Mouse (Mus musculus) layer of hippocampus, adult 18-20 months (tissue): ENCODE data around the gene AF067063. TPM values are rescaled to one million over a fixed set of nuclear protein-coding genes. Genes with fewer than 3 reads are reported as not detected.
A peak's percentile ranks its signal among the peaks of the same experiment; 100 is the strongest.
"Not testable (repeated sequence)": the region's sequence is repeated elsewhere in the genome, so short reads cannot be mapped to it uniquely, and the experiment has no call there.

Source experiments
- DNase-seq, 2 experiments: peaks; one replicate each; pipeline ENCODE4 v3.0.0; 2022; ENCODE audit warnings: low spot score in 2 of 2
- long read RNA-seq: library from polyadenylated mRNA; stranded (forward); transcript quantifications from one replicate; pipeline ENCODE4 v2.0.0, GENCODE M21; 2021
- total RNA-seq, 2 experiments: library from RNA; stranded (reverse); gene quantifications; 2 replicates each; pipeline ENCODE4 v1.2.3; 2021

The AF067063 gene
- total RNA-seq: not detected
- long read RNA-seq: 0 reads

DNA sequence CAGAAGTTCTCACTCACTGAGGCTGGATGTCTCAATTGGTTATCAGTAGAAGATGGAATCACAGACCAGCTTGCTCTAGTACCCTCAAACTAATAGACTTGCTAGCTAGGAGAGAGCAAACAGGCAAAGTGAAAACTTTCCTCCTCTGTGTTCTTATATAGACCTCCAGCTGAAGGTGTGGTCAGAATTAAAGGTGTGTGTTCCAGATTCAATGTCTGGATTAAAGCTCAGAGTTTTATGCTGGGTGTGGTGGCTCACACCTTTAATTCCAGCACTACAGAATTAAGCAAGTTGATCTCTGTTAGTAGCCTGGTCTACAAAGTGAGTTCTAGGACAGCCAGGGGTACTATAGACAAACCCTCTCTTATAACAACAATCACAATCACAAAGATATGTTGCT is at the start of gene AF067063:
TSS of gene AF067063 (minus strand) at position 101 of the 400 bp plus-strand sequence.
- not testable (repeated sequence) for DNase-seq

DNA sequence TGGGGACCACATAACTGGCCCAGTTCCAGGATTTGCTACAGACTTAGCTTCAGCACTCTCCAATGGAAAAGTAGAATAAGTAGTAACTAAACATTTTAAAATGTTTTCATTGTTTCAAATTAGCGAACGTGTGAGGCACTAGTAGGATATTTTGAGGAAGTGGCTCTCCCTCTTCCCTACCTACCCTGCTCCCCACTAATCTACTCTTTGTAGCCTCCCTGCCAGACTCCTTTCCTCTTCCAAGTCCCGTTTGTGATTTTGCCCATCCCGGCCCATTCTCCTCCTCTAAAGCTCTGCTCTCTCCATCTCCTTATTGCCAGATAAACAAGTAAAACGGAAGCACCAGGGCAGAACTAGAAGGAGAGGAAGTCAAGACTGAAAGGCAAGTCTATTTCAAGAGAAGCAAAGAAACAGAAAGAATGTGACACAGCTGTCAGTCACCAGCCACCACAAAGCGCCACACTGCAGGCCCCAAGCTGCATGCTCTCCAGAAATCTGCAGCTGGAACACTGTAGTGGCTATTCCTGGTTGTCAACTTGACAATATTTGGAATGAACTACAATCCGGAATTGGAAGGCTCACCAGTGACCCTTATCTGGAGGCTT is 34.5 kb upstream of the AF067063 start:
- not testable (repeated sequence) for DNase-seq

DNA sequence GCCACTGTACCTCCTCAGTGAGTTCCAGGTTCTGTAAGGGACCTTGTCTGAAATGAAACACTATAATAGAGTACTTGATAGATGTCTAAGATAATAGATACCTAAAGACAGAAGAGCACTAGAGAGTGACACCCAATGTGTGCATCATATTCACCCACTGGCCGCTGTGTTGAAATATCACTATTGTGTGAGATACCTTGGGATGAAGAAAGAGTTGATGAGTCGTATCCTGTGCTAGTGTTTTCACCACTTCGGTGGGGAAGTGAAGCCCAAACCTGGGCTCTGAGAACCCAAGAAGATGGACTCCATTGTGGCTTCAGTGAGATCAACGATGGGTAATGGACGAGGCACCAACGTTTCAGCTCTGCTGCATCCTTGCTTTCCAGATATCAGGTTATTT is 32.4 kb upstream of the AF067063 start:
- not testable (repeated sequence) for DNase-seq

DNA sequence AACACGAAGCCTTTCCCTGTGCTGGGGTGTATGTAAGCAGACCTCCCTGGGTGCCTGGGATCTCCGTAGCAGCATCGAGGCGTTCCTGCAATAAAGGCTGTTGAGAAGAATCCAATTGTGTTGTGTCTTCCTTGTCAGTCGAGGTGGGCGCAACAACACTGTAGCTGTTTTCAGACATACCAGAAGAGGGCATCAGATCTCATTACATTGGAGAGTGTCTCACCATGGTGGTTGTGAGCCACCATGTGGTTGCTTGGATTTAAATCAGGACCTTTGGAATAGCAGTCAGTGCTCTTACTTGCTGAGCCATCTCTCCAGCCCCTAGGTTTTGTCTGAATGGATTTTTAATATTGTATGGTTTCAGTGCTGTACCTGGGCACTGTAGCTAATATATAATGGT is 10.0 kb upstream of the AF067063 start:
- DNase-seq: peak in 1 of 2 experiments; percentile 12

DNA sequence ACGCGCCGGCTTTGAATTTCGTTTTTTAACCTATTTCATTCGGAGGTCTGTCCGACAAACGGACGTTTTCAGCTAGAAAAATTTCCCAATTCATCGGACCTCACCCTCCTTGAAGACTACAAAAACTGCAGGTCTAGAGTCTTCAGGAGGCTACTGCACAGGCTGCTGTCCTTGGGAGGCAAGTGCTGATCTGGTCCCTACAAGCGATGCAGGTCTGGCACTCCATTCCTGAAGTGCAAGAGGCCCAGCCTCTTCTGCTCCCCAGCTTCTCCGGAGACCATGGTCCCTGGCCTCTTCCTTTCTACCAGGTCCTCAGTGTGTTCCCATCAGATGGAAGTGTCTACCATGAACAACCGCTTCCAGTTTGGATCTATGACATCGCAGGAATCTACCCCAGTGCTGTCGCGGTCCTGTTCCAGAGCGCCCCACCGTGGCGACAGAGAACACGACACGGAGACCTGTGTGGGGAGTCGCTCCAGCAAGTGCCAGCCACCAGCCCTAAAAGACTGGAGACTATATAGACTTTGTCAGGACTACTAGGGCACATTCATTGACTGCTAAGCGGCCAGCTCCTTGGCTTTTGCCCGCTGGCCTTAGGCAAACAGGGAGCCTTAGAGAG is 7.8 kb upstream of the AF067063 start:
- peak in 1 of 2 experiments; percentile 48 for DNase-seq

DNA sequence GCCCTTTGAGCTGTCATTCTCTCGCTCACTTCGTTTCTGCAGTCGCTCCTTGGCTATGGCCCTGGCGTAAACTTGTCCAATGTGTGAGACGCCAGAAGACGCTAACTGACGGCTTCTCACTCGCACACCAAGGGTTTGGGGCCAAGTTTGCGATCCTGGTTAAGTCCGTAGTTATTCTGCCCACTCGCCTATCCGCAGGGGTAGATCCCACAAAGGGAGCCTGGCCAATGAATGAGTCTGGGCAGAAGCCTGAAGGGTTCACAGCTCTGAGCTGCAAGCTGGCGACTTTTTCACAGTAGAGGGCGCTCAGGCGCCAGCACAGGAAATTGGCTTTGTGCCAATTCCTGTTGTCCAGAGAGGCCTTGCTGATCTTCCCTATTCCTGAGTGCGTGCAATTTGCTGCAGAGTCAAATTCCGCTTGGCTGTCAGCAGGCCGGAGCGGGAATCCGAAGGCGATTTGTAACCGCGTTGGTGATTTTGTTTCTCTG is 6.4 kb upstream of the AF067063 start:
- peak in 1 of 2 experiments; percentile 11 for DNase-seq

DNA sequence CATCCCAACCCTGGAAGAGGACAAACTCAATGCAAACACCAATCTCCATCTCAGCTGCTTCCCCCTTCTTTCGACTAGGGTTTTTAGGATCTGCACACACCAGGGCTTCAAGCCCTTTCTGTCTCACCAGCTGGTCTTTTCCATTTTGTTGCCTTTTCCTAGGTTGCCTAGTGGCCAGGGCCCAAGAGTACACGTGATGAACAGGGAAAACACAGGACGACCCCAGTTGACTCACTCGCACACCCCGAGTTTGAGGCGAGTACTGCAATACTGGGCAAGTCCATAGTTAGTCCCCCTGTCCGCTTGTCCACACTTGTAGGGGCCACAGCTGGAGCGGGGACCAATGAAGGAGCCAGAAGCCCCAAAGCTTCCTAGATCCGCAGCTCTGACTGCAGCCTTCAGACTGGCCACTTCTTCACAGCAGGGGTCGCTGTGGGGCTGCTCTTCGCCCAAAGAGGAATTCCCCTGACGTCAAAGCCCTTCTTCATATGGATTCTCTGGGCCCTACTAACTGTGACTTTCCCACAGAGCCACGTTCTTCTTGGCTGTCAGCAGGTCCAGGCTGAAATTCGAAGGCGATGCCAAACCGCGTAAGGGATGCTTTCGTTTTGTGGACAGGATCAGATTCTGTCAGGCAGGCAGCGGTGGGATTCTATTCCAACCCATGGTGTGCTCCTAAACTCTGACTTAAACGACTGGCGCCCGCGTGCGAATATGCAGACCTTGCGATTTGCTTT is 5.5 kb upstream of the AF067063 start, which contains the start of gene D13Ertd608e:
TSS of gene D13Ertd608e (plus strand) at position 687 of the 737 bp plus-strand sequence.
- peak in 1 of 2 experiments; percentile 25 for DNase-seq

DNA sequence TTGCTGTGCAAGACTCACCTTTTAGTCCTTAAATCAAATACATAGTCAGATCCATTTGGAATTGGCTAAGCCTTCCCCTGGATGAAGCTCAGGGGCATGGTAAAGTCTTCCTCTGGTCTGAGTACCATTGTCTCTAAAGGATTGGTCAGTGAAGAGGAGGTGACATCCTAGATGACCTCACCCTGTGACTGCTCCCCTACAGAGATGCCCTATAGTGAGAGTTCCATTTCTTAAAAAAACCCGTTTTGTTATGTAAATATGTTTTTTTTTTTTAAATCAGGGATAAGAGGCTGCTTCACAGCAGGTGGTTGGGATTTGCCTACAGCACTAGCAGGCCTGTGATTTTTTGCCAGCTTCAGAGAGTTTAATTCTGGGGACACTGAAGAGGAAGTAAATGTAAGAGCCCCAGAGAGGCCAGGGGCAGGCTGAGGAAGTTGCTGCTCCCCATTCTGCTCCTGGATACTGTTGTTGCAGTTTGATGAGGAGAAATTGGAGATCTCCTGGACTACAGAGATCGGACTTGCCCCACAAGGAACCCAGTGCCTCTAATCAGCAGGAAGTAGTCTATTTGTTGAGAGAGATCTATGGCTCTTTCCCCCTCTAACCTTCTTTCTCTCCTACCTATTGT is 12.3 kb downstream of the AF067063 start:
- no peak for DNase-seq

DNA sequence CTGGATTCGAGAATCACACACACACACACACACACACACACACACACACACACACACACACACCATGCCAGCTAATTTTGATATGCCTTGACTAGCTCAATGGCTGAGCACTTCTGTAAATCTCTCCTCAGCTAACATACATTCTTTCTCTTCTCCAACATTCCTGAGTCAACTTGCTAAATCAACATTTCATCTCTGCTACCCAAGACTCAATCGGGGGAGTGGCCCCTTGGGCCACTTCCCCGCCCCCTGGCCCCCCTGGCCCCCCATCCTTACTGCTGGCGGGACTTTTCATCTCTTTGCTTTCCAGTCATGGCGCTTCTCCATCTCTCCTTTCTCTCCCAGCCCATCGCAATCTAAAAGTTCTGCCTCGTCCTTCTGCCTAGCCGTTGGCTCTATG is 13.2 kb downstream of the AF067063 start:
- DNase-seq: no peak

DNA sequence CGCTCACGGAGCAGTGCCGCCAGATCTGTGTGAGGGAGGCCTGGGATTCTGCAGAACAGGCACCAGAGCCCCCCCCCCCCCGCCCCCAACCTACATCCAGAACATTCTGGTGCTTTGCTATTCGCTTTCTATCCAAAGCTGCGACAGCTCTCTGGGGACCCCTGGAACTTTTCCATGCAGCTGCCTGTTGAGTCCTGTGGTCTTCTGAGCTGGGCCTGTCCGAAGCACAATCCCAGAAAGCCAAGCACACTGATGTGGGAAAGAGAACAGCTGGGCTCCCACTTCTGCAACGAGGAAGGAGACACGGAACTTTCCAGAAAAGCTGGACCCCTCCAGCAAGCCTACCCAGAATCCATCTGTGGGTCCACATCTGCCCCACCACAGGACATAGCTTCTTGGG is 20.0 kb downstream of the AF067063 start:
- no peak for DNase-seq

DNA sequence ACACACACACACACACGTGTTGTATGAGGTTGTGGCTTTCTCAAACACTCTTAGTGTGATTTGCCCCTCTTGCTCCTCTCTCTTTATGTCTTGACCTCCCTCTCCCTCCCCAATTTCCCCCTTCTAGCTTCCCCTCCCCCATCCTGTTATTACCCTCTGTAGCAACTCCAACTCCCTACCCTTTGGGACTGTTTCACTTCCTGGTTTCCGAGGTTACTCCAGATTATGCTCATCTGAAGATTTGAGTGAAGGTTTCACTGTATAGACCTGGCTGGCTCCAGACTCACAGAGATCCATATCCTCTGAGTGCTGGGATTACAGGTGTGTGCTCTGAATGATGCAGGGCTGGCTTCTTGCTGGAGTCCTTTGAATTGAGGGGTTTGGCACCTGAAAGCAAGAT is 21.1 kb downstream of the AF067063 start:
- DNase-seq: no peak

DNA sequence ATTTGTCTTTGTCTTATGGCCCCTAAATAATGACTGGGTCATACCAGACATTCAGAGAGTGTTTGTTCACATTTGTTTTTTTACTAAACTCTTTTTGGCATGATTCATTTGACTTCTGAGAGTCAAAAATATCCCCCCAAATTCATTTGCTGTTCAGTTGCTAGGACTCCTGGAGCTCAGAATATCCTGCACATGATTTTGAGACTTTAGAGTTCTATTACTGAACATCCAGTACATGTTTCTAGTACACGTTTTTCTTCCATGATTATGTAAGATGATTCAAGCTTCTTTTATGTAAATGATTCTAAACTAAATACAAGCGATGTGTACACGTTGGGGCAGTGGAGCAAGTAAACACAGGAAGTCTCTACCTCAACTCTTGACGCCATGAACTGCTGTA is 32.4 kb downstream of the AF067063 start:
- DNase-seq: no peak

DNA sequence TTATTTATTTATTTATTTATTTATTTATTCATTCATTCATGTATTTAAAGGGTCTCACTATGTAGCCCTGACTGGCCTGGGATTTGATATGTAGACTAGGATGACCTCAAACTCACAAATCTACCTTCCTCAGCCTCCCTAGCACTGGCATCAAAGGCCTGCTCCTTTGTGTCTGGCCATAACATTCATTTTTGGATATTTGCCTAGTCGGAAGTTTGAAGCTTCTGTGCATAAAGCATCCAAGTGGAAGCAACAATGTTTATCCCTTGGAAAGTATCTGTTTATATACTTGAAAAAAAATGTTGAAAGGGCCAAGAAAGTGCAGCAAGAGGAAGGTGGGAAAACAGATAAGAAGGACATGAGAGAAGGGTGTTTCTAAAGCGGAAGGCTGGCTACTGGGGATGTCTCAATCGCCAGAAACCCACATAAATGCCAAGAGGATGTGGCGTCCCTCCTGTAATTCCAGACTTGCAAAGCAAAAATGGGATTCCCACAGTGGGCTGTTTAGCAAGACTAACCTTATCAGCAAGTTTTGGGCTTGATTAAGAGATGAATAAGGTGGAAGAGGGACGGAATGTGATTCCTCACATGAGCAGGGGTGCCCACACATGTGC is 37.1 kb downstream of the AF067063 start:
- no peak for DNase-seq

DNA sequence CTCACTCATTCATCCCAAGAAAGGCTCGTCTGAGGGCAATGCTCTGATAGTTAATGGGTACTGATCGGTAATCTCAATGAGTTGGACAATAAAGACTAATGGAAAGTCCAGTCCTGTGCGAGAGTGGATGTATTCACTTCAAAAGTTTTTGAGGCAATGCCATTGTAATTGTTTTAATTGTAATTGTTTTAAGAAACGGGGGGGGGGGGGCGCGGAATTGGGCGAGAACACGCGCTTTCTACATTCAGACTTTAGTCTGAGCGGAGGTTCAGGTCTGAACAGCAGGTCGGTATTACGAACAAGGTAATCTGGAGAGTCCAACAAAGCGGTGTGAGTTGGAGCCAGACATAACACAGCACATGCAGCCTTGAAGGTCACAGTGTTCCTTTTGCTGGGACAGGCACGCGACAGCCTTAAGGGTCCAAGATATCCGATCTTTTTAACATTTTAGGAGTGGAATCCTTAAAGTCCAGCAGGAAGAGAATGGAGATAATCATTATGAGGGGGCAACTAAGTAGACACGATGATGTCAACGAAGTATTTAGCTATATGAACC is 38.4 kb downstream of the AF067063 start:
- DNase-seq: no peak

DNA sequence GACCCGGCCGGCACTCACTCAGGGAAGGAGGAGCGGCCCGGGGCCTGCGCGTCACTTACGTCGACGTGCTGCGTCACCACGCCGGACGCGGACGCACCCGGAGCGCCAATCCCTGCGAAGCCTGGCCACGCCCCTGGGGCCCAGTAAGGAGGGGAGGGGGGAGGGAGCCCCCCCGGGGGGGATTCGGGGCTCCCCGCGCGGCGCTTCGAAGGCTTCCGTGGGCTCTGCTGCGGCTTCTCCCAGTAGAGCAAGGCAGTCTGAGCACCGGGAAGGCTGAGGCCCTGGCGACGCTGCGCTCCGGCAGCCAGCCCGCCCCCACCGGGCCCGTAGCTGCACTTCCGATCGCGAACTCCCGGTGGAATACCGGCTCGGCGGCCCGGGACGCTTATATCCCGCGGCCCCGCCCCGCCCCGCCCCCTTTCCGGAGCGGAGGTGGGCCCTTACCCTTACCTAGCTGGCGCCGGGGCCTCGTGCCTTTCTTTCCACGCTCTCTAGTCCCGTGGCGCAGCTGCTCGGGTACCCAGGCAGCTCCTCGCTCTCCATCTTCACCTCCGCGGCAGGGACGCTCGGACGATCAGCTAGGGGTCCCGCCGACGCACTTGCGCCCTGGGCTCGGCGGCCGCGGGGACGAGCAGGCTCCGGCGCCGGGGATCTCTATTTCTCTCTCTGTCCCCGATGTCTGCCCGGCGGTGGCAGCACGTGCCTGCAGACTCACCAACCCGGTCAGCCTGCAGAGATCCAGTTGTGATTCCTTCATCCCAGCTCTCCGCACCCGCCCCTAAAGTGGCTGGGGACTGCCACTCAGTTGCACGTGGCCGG is 39.0 kb downstream of the AF067063 start, which contains the start of gene Zfp131:
TSS of gene Zfp131 (minus strand) at position 129 of the 819 bp plus-strand sequence.
- DNase-seq: peak; percentile 93 to 95

DNA sequence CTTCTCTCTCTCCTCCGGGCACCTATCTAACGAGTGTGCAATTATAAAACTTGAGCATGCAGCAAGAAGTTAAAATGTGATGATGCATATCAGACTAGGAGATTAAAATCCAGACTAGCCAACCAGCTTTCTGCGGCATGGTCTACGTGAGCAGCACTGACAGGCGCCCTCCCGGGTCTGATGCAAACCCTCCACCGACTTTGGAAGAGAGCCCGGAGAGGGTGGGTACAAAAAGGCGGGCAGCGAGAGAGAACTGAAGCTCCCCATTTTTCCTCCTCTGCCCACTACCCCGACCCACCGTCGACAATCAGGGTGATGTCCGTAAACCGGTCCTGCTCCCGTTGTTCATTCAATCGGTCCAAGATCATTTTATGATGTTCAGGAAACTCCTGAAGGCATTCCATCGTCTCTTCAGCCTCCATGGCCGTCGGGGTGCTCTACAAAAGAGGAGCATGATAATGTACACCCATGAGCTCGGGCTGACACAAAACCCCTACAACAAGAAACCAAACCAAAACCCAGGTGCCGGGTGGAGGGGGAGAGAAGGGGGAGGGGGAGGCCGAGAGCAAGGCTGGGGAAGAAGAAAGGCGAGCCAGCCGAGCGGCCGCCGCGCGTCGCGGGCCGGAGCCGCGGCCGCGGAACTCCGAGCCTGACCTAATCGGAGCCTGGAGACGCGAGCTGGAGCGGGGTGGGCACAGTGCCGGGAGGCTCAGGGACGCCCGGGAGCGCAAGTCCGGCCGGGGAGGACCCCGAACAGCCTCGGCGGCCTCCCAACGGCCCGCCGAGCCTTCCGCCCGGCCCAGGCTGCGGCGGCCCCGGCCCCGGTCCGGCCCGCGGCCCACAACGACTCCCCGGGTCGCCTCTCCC is 39.9 kb downstream of the AF067063 start:
- peak; percentile 68 to 75 for DNase-seq

DNA sequence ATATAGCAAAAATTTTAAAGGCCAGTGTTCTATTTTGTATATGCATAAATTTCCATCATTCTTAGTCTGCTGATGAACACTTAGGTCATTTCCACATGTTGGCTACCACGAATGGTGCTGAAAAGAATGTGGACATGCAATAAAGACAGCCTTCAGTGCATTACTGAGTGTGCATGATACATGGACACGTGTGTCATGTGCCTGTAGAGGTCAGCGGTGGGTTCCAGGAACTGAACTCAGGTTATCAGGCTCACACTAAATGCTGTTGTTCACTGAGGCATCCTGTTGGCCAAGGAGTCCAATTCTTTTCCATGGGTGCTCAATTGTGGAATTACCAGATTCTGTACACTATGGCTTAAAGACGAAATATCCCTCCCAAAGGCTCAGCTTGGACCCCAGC is 46.4 kb downstream of the AF067063 start:
- no peak for DNase-seq
